Mouse (Mus musculus) erythroblast, embryonic 14.5 days (primary cell): ENCODE measurements around the gene Abca7. TPM values are rescaled to one million over a fixed set of nuclear protein-coding genes. Genes with fewer than 3 reads are reported as not detected.

ENCODE experiments used
- H3K27me3 ChIP-seq: 2 replicates; pipeline ENCODE4 v1.6.1; 2012; ENCODE audit warnings: inconsistent platforms; ENCODE audit not compliant: control insufficient read depth
- H3K36me3 ChIP-seq: 2 replicates; pipeline ENCODE4 v1.6.1; 2012; ENCODE audit warnings: mild to moderate bottlenecking, inconsistent platforms; ENCODE audit not compliant: control insufficient read depth
- H3K4me1 ChIP-seq: 2 replicates; pipeline ENCODE4 v1.6.1; 2012; ENCODE audit warnings: inconsistent platforms; ENCODE audit not compliant: control insufficient read depth
- H3K4me3 ChIP-seq: replicated peaks from 2 replicates; pipeline ENCODE3; 2012; ENCODE audit warnings: moderate library complexity, mild to moderate bottlenecking, inconsistent platforms
- H3K9me3 ChIP-seq: 2 replicates; pipeline ENCODE4 v1.6.1; 2012; ENCODE audit warnings: low read length, inconsistent platforms, mixed read lengths; ENCODE audit not compliant: control insufficient read depth
- GATA1 ChIP-seq: IDR thresholded peaks from 2 replicates; pipeline ENCODE4 v1.6.1; 2012; ENCODE audit warnings: low read length, inconsistent platforms, mixed read lengths
- TAL1 ChIP-seq: IDR thresholded peaks from 3 replicates; pipeline ENCODE4 v1.6.1; 2012; ENCODE audit warnings: low read length, inconsistent platforms, mixed read lengths
- polyA plus RNA-seq: library from polyadenylated mRNA; stranded (reverse); fragments of >175 nt; gene quantifications from 2 replicates; pipeline ENCODE4 v1.2.3, GENCODE M21; 2012

Gene Abca7
- polyA plus RNA-seq, 1 experiment = 7.6 TPM

DNA sequence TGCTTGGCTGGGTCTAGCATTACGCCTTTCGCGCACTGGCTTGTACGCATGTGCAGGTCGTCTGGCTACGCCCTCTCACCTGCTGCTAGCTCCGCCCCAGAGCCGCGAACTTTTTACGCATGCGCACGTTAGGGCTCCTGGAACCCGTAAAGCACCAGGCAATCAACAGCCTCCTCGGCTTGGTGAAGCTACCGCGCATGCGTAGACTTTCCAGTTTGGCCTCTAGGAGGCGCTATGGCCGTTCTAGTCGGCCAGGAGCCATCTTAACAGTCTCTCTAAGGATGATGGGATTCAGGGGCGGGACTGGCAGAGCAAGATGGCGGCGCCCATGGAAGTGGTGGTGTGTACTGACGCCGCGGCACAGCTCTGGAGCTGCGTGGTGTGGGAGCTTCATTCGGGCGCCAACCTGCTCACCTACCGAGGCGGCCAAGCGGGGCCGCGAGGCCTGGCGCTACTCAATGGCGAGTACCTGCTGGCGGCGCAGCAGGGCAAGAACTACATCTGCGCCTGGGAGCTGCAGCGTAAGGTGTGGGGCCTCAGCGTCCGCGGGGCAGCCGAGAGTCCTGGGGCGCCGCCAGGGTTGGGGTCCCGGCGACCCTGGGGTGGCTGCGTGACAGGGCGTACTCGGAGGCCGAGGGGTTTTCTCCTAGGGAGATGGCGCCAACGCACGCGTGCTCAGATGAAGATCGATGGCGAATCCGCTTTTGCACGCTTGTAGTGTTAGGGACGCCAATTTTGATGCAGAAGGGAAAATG is 36.3 kb upstream of the Abca7 start, which contains the start of gene Wdr18:
Gene Wdr18 (plus strand): TSS at position 306 of the 755 bp plus-strand sequence.
- peaks cover 5% of the 10 kb centered on the region; the same call in 1 of the 2 replicates for H3K27me3 ChIP-seq
- H3K4me1 ChIP-seq = peaks cover 40% of the 10 kb centered on the region
- peak within 1 kb of the TSS; percentile 94 for H3K4me3 ChIP-seq
- H3K36me3 ChIP-seq = peaks cover 38% of the 10 kb centered on the region
- H3K9me3 ChIP-seq = no peaks in the 10 kb centered on the region
- TF ChIP-seq GATA1 (no peak), TAL1 (no peak)

GRCm38 (mm10) chr10:79960671-79961294 is 35.5 kb upstream of the Abca7 start:
- Histone ChIP-seq H3K4me1 (peaks cover 38% of the 10 kb centered on the region), H3K4me3 (peak overlapping the region; percentile 94), H3K27me3 (peaks cover 4% of the 10 kb centered on the region; the same call in 1 of the 2 replicates), H3K9me3 (no peaks in the 10 kb centered on the region), H3K36me3 (peaks cover 45% of the 10 kb centered on the region)
- TF ChIP-seq GATA1 = no peak
- TF ChIP-seq TAL1 = no peak

DNA sequence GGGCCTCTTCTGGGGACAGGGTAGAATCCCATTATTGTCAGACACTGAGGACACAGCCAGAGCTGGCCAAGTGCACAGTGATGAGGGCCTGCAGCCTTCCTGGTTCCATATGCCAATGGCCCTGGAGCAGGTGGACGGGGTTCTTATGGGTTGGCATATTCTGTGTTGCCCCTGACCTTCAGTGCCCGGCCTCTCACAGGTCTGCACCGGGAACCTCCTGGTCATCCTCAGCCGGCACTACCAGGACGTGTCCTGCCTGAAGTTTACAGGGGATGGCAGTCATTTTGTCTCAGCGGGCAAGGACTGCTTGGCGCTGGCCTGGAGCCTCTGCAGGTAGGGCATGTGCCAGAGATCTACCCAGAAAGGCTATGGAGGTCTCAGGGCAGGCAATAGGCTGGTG is 31.6 kb upstream of the Abca7 start:
- Histone ChIP-seq H3K4me1 (peaks cover 21% of the 10 kb centered on the region), H3K36me3 (peaks cover 73% of the 10 kb centered on the region)

DNA sequence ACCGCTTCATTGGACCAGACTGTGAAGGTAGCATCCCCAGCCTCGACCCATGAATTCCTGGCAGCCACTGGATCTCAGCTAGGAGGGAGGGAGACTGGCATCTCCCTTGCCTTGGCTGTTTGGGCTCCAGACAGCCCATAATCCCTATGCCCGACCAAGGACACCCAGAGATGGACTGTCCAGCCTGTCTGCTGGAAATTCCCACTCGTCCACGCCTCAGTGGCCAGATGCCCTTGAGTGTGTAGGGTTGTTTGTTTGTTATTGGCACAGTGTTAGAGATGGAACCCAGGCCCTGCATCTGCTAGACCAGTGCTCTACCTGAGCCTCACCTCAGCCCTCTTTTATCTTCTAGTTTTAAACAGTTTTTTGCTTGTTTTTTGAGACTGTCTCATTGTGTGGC is 31.0 kb upstream of the Abca7 start:
- TF ChIP-seq GATA1 = no peak
- TF ChIP-seq TAL1 = no peak
- Histone ChIP-seq H3K4me1 (peaks cover 17% of the 10 kb centered on the region), H3K27me3 (peaks cover 14% of the 10 kb centered on the region), H3K4me3 (no peak overlapping the region), H3K36me3 (peaks cover 73% of the 10 kb centered on the region), H3K9me3 (no peaks in the 10 kb centered on the region)

More for the DNA sequence above, 31.6 kb upstream of the Abca7 start:
- TF ChIP-seq TAL1 = no peak
- no peak overlapping the region for H3K4me3 ChIP-seq
- H3K27me3 ChIP-seq = peaks cover 8% of the 10 kb centered on the region
- no peaks in the 10 kb centered on the region for H3K9me3 ChIP-seq

- H3K4me3 ChIP-seq = no peak overlapping the region
- TF ChIP-seq TAL1 (no peak), GATA1 (no peak)
- peaks cover 3% of the 10 kb centered on the region; the same call in 1 of the 2 replicates for H3K9me3 ChIP-seq
- peaks cover 64% of the 10 kb centered on the region for H3K36me3 ChIP-seq
- peaks cover 30% of the 10 kb centered on the region for H3K27me3 ChIP-seq
- peaks cover 7% of the 10 kb centered on the region for H3K4me1 ChIP-seq
Observed at GRCm38 (mm10) chr10:79966886-79967400, 29.4 kb upstream of the Abca7 start.

DNA sequence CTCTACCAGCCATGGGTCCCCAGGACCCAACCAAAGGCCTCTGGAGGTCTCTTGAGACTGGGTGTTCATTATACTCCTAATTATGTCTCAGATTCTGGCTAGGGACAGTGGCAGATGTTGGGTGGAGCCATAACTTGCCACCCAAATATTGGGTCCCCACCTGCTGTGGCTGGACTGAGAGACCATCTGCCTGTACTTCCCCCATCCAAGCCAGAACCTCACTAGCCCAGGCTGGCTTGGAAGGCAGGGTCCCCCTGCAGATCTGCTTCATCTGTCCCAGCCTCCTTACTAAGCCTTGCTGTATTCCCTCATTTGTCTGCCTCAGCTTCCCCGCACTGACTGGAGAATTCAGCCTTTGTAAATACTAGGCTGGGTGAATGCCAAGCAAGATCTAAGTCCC is 28.1 kb upstream of the Abca7 start:
- TF ChIP-seq TAL1 = no peak
- no peak for TF ChIP-seq GATA1
- peaks cover 53% of the 10 kb centered on the region for H3K36me3 ChIP-seq
- H3K4me1 ChIP-seq = peaks cover 5% of the 10 kb centered on the region
- no peak overlapping the region for H3K4me3 ChIP-seq
- peaks cover 9% of the 10 kb centered on the region for H3K9me3 ChIP-seq
- peaks cover 42% of the 10 kb centered on the region for H3K27me3 ChIP-seq

- peaks cover 19% of the 10 kb centered on the region for H3K9me3 ChIP-seq
- H3K36me3 ChIP-seq = peaks cover 49% of the 10 kb centered on the region
- H3K27me3 ChIP-seq = peaks cover 49% of the 10 kb centered on the region
- H3K4me1 ChIP-seq = peaks cover 5% of the 10 kb centered on the region
- H3K4me3 ChIP-seq = no peak overlapping the region
- TF ChIP-seq TAL1 (no peak), GATA1 (no peak)
Observed at GRCm38 (mm10) chr10:79969124-79969568, 27.1 kb upstream of the Abca7 start.

DNA sequence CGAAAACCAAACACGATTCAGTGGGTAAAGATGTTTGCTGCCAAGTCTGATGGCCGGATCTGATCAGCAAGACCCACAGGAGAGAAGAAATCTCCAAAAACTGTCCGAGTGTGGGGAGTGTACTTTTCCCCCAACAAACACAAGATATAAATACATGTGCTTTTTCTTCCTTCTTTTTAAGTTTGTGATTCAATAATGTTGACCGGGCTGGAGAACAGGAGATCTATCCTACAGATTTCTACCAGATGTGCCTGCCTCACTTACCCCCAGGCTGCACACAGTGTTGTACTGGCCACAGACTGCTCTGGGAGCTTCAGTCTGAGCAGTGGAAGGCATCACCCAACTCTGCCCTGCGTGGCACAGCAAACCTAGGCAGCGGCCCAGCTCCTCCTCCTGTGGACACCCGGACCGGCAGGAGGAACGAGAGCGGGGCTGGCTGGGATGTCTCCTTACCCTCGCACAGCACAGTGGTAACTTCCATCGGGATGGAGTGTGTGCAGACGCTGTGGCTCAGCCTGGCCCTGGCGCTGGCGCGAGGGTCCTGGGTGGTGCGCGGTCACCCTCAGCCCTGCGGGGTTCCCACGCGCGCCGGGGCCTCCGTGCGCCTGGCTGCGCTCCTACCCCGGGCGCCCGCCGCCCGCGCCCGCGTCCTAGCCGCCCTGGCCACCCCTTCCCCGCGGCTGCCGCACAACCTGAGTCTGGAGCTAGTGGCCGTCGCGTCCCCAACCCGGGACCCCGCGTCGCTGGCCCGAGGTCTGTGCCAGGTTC is 25.7 kb upstream of the Abca7 start, which contains the start of gene Grin3b:
Gene Grin3b (plus strand): TSS at position 301 of the 768 bp plus-strand sequence.
- peaks cover 7% of the 10 kb centered on the region for H3K4me1 ChIP-seq
- peaks cover 49% of the 10 kb centered on the region for H3K36me3 ChIP-seq
- H3K4me3 ChIP-seq = no peak within 1 kb of the TSS
- H3K27me3 ChIP-seq = peaks cover 52% of the 10 kb centered on the region
- H3K9me3 ChIP-seq = peaks cover 33% of the 10 kb centered on the region
- TF ChIP-seq GATA1 = no peak
- TF ChIP-seq TAL1 = no peak
